ENCODE assay signal across 9 mouse cellular contexts in the genomic region with DNA sequence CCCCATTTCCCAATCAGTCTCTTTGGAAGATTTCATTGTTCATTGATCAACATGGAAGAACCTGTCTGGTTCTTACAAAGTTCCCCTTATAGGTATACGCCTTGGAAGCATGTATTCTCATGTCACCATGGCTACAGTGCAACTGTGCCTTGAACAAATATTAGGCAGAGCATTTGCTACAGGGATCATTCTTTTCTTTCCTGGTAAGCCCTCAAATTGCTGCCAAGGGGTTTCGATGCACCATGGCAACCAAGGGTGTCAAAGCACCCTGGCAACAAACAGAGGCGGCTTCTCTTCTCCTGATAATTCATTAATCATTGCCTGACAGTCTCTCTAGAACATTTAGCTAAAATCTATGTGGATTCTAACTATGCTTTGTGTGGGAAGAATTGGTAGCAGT. TPM values are rescaled to one million over a fixed set of nuclear protein-coding genes. Genes with fewer than 3 reads are reported as not detected.
A peak's percentile ranks its signal among the peaks of the same experiment; 100 is the strongest.
DNase-seq lines count a peak whose midpoint lies in the region; ATAC-seq lines count a peak whose summit lies in the region.
"Had no signal": no experiment of that assay in that cellular context is flagged by ENCODE, and none has a peak within 500 bp of the region (broad histone marks: within the 10 kb centered on the region; RNA-seq: fewer than 3 reads in every experiment).

No protein-coding gene starts in this region.

- no peaks in the 10 kb centered on the region for H3K9me3 ChIP-seq in intestine, embryonic 14.5 days (ENCODE audit: control insufficient read depth, low read length)
- H3K9me3 ChIP-seq in intestine, embryonic 16.5 days (ENCODE audit: control insufficient read depth, low read length) = no peaks in the 10 kb centered on the region
- no peaks in the 10 kb centered on the region for H3K9me3 ChIP-seq in kidney, embryonic 16.5 days (ENCODE audit: low read length)
- H3K9me3 ChIP-seq: heart, embryonic 15.5 days had no signal

- H3K27me3 ChIP-seq in intestine, embryonic 14.5 days (replicated peaks; ENCODE audit: control insufficient read depth, insufficient read depth, low read length) = no peaks in the 10 kb centered on the region
- H3K27me3 ChIP-seq in intestine, embryonic 16.5 days (replicated peaks; ENCODE audit: control insufficient read depth, insufficient read depth, low read length) = no peaks in the 10 kb centered on the region
- H3K27me3 ChIP-seq in kidney, embryonic 16.5 days (ENCODE audit: insufficient read depth, low read length) = no peaks in the 10 kb centered on the region
- H3K27me3 ChIP-seq: heart, embryonic 15.5 days had no signal

- DNase-seq in intestine, embryonic 14.5 days (ENCODE audit: low spot score) = peak; percentile 52
- peak; percentile 28 to 47 for DNase-seq in frontal cortex, postnatal 36 days (ENCODE audit: low spot score in 2 of 2)
- DNase-seq in left cerebral cortex, postnatal 25 days (ENCODE audit: low spot score in 2 of 2) = peak; percentile 29 to 38
- peak; percentile 14 to 25 for DNase-seq in right cerebral cortex, postnatal 36 days (ENCODE audit: low spot score in 2 of 2)
- no peak for DNase-seq in urinary bladder, postnatal 4 days (ENCODE audit: low spot score in 2 of 2)
- no peak for DNase-seq in heart, postnatal 4 days

- ATAC-seq in intestine, embryonic 14.5 days (replicated peaks; ENCODE audit: low FRiP score, low TSS enrichment, low read depth) = 0 out of 2 replicates have a peak, but pooled peaks have one; percentile 58
- ATAC-seq in intestine, embryonic 16.5 days = no peak
- no peak for ATAC-seq in kidney, embryonic 16.5 days (ENCODE audit: low FRiP score, low TSS enrichment)

- no peak overlapping the region for H3K27ac ChIP-seq in intestine, embryonic 14.5 days (ENCODE audit: low read depth)
- no peak overlapping the region for H3K27ac ChIP-seq in intestine, embryonic 16.5 days (ENCODE audit: low read length)
- no peak overlapping the region for H3K27ac ChIP-seq in kidney, embryonic 16.5 days (ENCODE audit: low read length)
- H3K27ac ChIP-seq: heart, embryonic 15.5 days had no signal

- intact Hi-C loops in left cerebral cortex, postnatal 25 days (cut with DNase I) = no loop called here

- no peaks in the 10 kb centered on the region for H3K36me3 ChIP-seq in intestine, embryonic 14.5 days (ENCODE audit: control insufficient read depth, insufficient read depth, low read length)
- no peaks in the 10 kb centered on the region for H3K36me3 ChIP-seq in intestine, embryonic 16.5 days (ENCODE audit: control insufficient read depth, insufficient read depth, low read length)
- no peaks in the 10 kb centered on the region for H3K36me3 ChIP-seq in kidney, embryonic 16.5 days (ENCODE audit: insufficient read depth, low read length)
- H3K36me3 ChIP-seq: heart, embryonic 15.5 days had no signal

- H3K9ac ChIP-seq in intestine, embryonic 14.5 days (ENCODE audit: low read length) = no peak overlapping the region
- H3K9ac ChIP-seq in intestine, embryonic 16.5 days (ENCODE audit: low read depth, low read length) = no peak overlapping the region
- H3K9ac ChIP-seq in kidney, embryonic 16.5 days (replicated peaks; ENCODE audit: low read length) = no peak overlapping the region
- H3K9ac ChIP-seq: heart, embryonic 15.5 days had no signal

- H3K4me2 ChIP-seq in intestine, embryonic 14.5 days (ENCODE audit: low read length) = no peak overlapping the region
- H3K4me2 ChIP-seq in intestine, embryonic 16.5 days (ENCODE audit: low read depth, low read length) = no peak overlapping the region
- H3K4me2 ChIP-seq in kidney, embryonic 16.5 days (replicated peaks; ENCODE audit: low read depth, low read length) = no peak overlapping the region
- H3K4me2 ChIP-seq: heart, embryonic 15.5 days had no signal

- 49% methylated on average over 3 of the region's 3 CpGs for WGBS in intestine, embryonic 14.5 days
- WGBS in intestine, embryonic 16.5 days = 23% methylated on average over 3 of the region's 3 CpGs
- 39% methylated on average over 3 of the region's 3 CpGs for WGBS in kidney, embryonic 16.5 days

- no peaks in the 10 kb centered on the region for H3K4me1 ChIP-seq in intestine, embryonic 14.5 days (replicated peaks; ENCODE audit: control insufficient read depth, insufficient read depth, low read length)
- H3K4me1 ChIP-seq in intestine, embryonic 16.5 days (ENCODE audit: control insufficient read depth, insufficient read depth, low read length) = no peaks in the 10 kb centered on the region
- H3K4me1 ChIP-seq in kidney, embryonic 16.5 days (ENCODE audit: insufficient read depth, low read length) = no peaks in the 10 kb centered on the region
- H3K4me1 ChIP-seq: heart, embryonic 15.5 days had no signal

- no peak overlapping the region for H3K4me3 ChIP-seq in intestine, embryonic 14.5 days (ENCODE audit: low read depth, low read length)
- H3K4me3 ChIP-seq in intestine, embryonic 16.5 days (ENCODE audit: low read length) = no peak overlapping the region
- no peak overlapping the region for H3K4me3 ChIP-seq in kidney, embryonic 16.5 days (ENCODE audit: low read length)
- H3K4me3 ChIP-seq: heart, embryonic 15.5 days had no signal

RNA-seq across cellular contexts. Expression of gene Smpdl3a, which starts 28.3 kb away (rescaled TPM):
- 27.1 and 27.7 TPM in 2 replicates for polyA plus RNA-seq in intestine, embryonic 14.5 days (2014; fragmentation: Nextera tagmentation; extraction: Ambion mirVana)
- polyA plus RNA-seq in intestine, embryonic 16.5 days (2015; fragmentation: Nextera tagmentation; extraction: Ambion mirVana) = 81.6 and 99.0 TPM in 2 replicates
- total RNA-seq in left cerebral cortex, postnatal 25 days (2021) = 10 to 100 TPM; 27.3 to 28.2 TPM
- polyA plus RNA-seq in kidney, embryonic 16.5 days (2015; fragmentation: Nextera tagmentation; extraction: Ambion mirVana) = 33.3 and 39.2 TPM in 2 replicates
- 10 to 100 TPM; 28.6 to 36.2 TPM for total RNA-seq in heart, postnatal 4 days (2021)

RNA-seq across cellular contexts. Expression of gene Fabp7, which starts 37.8 kb away (rescaled TPM):
- 58.4 and 59.9 TPM in 2 replicates for polyA plus RNA-seq in intestine, embryonic 14.5 days (2014; fragmentation: Nextera tagmentation; extraction: Ambion mirVana)
- 32.8 and 36.5 TPM in 2 replicates for polyA plus RNA-seq in intestine, embryonic 16.5 days (2015; fragmentation: Nextera tagmentation; extraction: Ambion mirVana)
- total RNA-seq in left cerebral cortex, postnatal 25 days (2021) = 100 to 1,000 TPM in 1 of 2 experiments, 10 to 100 TPM in 1; 72.9 to 102 TPM
- 5.3 and 8.5 TPM in 2 replicates for polyA plus RNA-seq in kidney, embryonic 16.5 days (2015; fragmentation: Nextera tagmentation; extraction: Ambion mirVana)
- 1 to 10 TPM; 2.7 to 3.6 TPM for total RNA-seq in heart, postnatal 4 days (2021)

Comparison
In these comparisons a context has a peak if more than half of its experiments do, and no peak if none do; other contexts are left out.
1. DNase-seq: peak in intestine, embryonic 14.5 days (single experiment), frontal cortex, postnatal 36 days (2 of 2), left cerebral cortex, postnatal 25 days (2 of 2) and right cerebral cortex, postnatal 36 days (2 of 2); none in urinary bladder, postnatal 4 days (0 of 2) and heart, postnatal 4 days (single experiment).